Mouse (Mus musculus): Measurements from ENCODE around the gene Krt7.

DNA sequence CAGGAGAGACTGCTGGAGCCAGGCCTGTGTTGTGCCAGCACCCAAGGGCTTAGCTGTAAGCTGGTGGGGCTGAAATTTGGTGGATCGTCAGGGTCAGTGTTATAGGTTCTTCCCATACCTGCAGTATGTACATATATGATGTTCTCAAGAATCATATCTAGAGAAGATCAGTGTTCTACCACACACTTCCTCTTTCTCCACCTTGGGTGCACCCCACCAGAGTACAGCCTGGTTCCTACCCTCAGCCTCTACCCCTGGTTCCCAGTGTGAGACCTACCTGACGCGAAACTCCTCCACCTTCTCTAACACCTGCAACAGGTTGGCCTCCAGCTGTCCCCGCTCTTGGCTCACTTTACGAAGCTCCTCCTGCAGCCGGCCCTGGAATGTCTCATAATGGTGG lies 46.9 kb upstream of the Krt7 start:
- no peak for TF ChIP-seq CTCF (IDR thresholded peaks at IDR 0.05; ENCODE audit: borderline replicate concordance, insufficient read depth, low read depth, low read length)
- no peak for TF ChIP-seq POLR2A (IDR thresholded peaks at IDR 0.05; ENCODE audit: borderline replicate concordance, insufficient read depth, low read length)
